Mouse (Mus musculus) hindbrain, embryonic 14.5 days (tissue): ENCODE measurements around the gene Slx4ip. TPM values are rescaled to one million over a fixed set of nuclear protein-coding genes. Genes with fewer than 3 reads are reported as not detected.
A peak's percentile ranks its signal among the peaks of the same experiment; 100 is the strongest.
"Not testable (repeated sequence)": the region's sequence is repeated elsewhere in the genome, so short reads cannot be mapped to it uniquely, and the experiment has no call there.

Experiments
- ATAC-seq: fragments of 200-750 bp; cut with Nextera tagmentation; 2 replicates; pipeline ENCODE4 v1.8.0; 2017; ENCODE audit warnings: moderate number of reproducible peaks, mild to moderate bottlenecking, moderate TSS enrichment, moderate library complexity; ENCODE audit not compliant: low FRiP score
- DNase-seq: peaks from one replicate; pipeline ENCODE4 v3.0.0-alpha.2; 2015; ENCODE audit warnings: low spot score
- H3K27ac ChIP-seq: fragments of 300-500 bp; sonication (generic); 2 replicates; pipeline ENCODE4 v1.5.1; 2014; ENCODE audit warnings: mild to moderate bottlenecking, moderate library complexity
- H3K27me3 ChIP-seq: fragments of 300-500 bp; sonication (generic); 2 replicates; pipeline ENCODE4 v1.6.1; 2014; ENCODE audit warnings: mild to moderate bottlenecking, low read length, mixed read lengths; ENCODE audit not compliant: control insufficient read depth, insufficient read depth
- H3K36me3 ChIP-seq: fragments of 300-500 bp; sonication (generic); replicated peaks from 2 replicates; pipeline ENCODE4 v1.6.1; 2014; ENCODE audit not compliant: control insufficient read depth, insufficient read depth
- H3K4me1 ChIP-seq: fragments of 300-500 bp; sonication (generic); replicated peaks from 2 replicates; pipeline ENCODE4 v1.6.1; 2014; ENCODE audit warnings: antibody characterized with exemption, low read length, mixed read lengths; ENCODE audit not compliant: control insufficient read depth, insufficient read depth
- H3K4me2 ChIP-seq: fragments of 300-500 bp; sonication (generic); replicated peaks from 2 replicates; pipeline ENCODE4 v1.6.1; 2014; ENCODE audit warnings: mild to moderate bottlenecking, moderate library complexity
- H3K4me3 ChIP-seq: fragments of 300-500 bp; sonication (generic); replicated peaks from 2 replicates; pipeline ENCODE4 v1.5.1; 2014; ENCODE audit warnings: mild to moderate bottlenecking, low read length
- H3K9ac ChIP-seq: fragments of 300-500 bp; sonication (generic); 2 replicates; pipeline ENCODE4 v1.6.1; 2014
- H3K9me3 ChIP-seq: fragments of 300-500 bp; sonication (generic); 2 replicates; pipeline ENCODE4 v1.6.1; 2016; ENCODE audit warnings: low read length; ENCODE audit not compliant: control insufficient read depth
- WGBS: fragments of 180-500 bp; shearing (Covaris S2); extraction: QIAGEN DNeasy Blood & Tissue Kit; methylation state at CpG from one replicate; pipeline ENCODE4 v1.1.7; 2014; 5-methylcytosine and 5-hydroxymethylcytosine counted together
- polyA plus RNA-seq: library from polyadenylated mRNA; unstranded; fragments of >200 nt; fragmentation: Nextera tagmentation; extraction: Ambion mirVana; gene quantifications from 2 replicates; pipeline ENCODE4 v1.2.1, GENCODE M21; 2014

The Slx4ip gene
- polyA plus RNA-seq, result 13.0 and 13.7 TPM in 2 replicates

DNA sequence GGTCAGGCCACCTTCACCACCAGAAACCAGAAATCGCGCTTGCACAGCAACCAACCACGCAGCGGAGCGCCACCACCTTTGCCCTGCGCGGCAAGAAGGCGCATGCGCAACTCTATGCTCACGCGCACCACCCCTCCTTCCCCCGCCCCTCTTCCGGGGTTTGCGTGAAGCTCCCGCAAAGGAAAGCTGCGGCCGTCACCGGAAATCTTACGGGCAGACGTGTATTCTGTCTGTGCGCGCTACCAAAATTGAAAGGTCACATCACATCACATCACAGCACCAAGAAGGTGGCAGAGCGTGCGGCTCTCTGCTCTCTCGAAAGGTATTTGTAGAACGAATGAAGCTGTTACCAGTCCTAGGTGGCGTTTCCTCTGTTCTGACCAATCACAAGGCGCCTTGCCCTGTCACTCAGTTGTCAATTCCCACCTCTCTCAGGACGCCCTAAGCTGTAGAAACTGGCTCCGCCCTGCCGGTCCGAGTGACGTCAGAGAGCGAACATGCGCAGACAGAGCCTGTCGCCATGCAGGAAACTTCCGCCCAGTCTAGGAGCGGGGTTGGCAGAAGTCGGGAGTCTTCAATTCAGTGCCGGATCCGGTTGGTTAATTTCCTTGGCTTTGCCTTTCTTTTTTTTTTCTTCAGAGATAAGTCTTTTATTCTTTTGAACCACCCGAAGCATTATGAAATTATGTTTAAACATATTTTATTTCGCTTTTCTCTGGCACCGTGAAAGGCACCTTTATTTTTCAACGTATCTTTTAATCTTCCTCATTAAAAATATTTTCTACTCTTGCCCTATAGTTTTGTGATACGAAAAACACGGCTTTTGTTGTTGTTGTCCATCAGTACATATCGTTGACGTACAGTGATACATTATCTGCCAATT lies at the start of gene Slx4ip, which contains the start of the genes AL731706.1 and Mkks:
TSS of gene Slx4ip (plus strand) at position 151 of the 883 bp plus-strand sequence.
TSS of gene AL731706.1 (minus strand) at position 322 of the 883 bp plus-strand sequence.
TSS of gene Mkks (minus strand) at position 322 of the 883 bp plus-strand sequence.
- H3K4me1 ChIP-seq, result peaks cover 14% of the 10 kb centered on the region
- H3K9me3 ChIP-seq, result no peaks in the 10 kb centered on the region
- peak; percentile 97 for ATAC-seq
- peak within 1 kb of the TSS; percentile 54 for H3K4me3 ChIP-seq
- H3K27ac ChIP-seq, result peak within 1 kb of the TSS; percentile 96
- peak within 1 kb of the TSS; percentile 67 for H3K9ac ChIP-seq
- DNase-seq, result peak; percentile 100
- H3K4me2 ChIP-seq, result peak within 1 kb of the TSS; percentile 63
- under 1% methylated on average over 49 of the region's 49 CpGs for WGBS
- no peaks in the 10 kb centered on the region for H3K27me3 ChIP-seq
- no peaks in the 10 kb centered on the region for H3K36me3 ChIP-seq

DNA sequence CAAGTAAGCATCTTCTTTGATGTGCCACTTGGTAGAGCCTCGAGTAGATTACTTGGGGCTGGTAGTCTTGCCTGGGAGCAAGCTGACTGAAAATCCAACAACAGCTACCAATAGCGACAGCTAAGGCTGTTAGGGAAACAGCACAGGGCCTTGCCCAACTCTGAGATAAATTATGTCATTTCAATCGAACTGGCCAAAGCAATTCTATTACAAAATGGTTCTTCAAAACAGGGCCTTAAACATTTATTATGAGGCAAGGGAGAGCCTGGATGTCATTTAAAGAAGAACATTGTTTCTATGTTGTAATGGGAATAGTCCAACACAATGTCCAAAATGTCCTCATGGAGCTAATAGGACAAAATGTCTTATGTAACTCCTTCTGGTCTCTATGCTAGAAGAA lies 40.7 kb upstream of the Slx4ip start:
- Histone ChIP-seq H3K4me3 (no peak overlapping the region), H3K27me3 (no peaks in the 10 kb centered on the region), H3K9ac (no peak overlapping the region), H3K4me1 (peaks cover 9% of the 10 kb centered on the region; the same call in 1 of the 2 replicates), H3K27ac (no peak overlapping the region), H3K4me2 (no peak overlapping the region), H3K36me3 (no peaks in the 10 kb centered on the region), H3K9me3 (no peaks in the 10 kb centered on the region)
- DNase-seq (no peak), ATAC-seq (no peak)
- 83% methylated on average over 3 of the region's 3 CpGs for WGBS

DNA sequence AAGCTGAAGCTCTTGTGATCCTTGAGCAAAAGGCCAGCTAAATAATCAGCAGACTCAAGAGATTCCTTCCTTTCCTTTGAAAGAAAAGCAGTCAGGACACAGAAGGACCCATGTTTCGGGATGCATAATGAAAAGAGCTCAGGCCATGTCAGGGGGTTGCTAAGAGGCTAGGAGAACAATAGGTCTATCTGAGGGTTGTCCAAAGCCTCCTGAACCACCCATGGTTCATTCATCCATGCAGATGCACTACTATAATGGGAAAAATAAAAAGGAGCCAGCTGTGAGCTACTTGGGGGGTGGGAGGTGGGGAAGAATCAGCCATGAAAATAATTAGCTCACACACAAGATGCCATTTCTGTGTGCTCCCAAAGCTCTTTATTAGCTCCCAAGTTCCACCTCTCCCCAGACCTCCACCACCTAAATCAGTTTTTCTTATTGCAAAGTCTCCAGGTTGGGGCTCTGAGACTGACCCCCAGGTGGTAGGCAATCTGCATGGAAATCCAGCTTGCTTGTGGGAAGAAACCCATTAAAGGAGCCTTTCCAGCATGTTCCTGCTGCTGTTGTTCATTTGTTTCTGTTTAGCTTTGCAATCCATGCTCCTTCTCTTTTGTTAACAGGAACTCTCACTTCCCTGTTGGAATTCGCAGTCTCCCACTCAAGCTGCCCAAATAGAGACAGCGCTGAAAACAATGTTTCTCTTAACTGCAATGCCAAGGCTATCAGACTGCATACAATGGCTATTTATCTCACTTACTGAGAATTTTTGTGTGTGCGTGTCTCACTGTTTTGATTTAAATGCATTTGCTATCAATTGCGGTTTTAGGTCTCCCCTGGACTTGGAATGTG lies 36.3 kb upstream of the Slx4ip start:
- Histone ChIP-seq H3K36me3 (no peaks in the 10 kb centered on the region), H3K4me3 (no peak overlapping the region), H3K27me3 (no peaks in the 10 kb centered on the region), H3K9ac (no peak overlapping the region), H3K27ac (peak overlapping the region; percentile 50), H3K4me1 (peaks cover 10% of the 10 kb centered on the region; the same call in 1 of the 2 replicates), H3K4me2 (no peak overlapping the region), H3K9me3 (no peaks in the 10 kb centered on the region)
- ATAC-seq (0 out of 2 replicates have a peak, but pooled peaks have one; percentile 31), DNase-seq (no peak)
- WGBS, result 12% methylated on average over 5 of the region's 5 CpGs

DNA sequence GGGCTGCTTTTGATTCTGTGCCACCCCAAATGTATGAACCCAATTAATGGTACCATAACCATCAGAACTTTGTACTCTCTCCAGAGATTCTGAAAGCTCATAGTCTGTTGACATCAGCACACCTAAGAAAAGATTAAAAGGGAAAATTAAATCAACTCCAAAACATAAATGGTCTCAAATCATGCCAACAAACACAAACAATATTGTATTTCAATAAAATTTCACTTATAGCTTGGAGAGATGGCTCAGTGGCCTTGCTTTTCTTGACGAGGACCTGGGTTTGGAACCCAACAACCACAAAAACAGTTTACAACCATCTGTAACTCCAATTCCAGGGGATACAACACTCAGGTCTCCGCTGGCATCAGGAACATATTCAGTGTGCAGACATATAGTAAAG lies 5.4 kb upstream of the Slx4ip start, which contains the start of gene AL731706.2:
TSS of gene AL731706.2 (minus strand) at position 101 of the 400 bp plus-strand sequence.
- Histone ChIP-seq H3K4me1 (peaks cover 6% of the 10 kb centered on the region), H3K9ac (no peak within 1 kb of the TSS), H3K36me3 (peaks cover 48% of the 10 kb centered on the region), H3K9me3 (no peaks in the 10 kb centered on the region), H3K4me2 (no peak within 1 kb of the TSS), H3K4me3 (no peak within 1 kb of the TSS), H3K27ac (no peak within 1 kb of the TSS), H3K27me3 (no peaks in the 10 kb centered on the region)
- no peak for ATAC-seq
- 100% methylated on average over 2 of the region's 2 CpGs for WGBS
- DNase-seq, result no peak

DNA sequence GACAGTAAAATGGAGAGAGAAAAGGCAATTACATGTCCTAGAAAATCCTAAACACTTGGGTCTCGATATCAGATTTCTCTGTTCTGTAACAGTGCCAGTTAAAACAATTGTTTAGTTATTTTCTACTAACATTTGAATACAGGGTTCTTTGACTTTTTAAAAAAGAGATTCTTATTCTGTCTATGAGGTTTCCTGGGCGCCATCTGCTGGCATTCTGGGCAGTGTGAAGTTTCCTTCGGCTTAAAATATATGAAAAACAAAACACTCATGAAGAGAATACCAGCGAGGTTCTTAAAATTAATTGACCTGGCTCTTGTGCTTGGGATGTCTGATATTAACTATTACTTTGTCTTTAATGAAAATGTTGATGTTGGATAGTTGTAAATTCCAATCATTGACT lies 4.2 kb upstream of the Slx4ip start:
- no peaks in the 10 kb centered on the region for H3K9me3 ChIP-seq
- WGBS, result 62% methylated on average over 4 of the region's 4 CpGs
- peaks cover 35% of the 10 kb centered on the region for H3K36me3 ChIP-seq
- H3K4me3 ChIP-seq, result no peak overlapping the region
- H3K4me1 ChIP-seq, result peaks cover 6% of the 10 kb centered on the region
- peak; percentile 67 for DNase-seq
- H3K27ac ChIP-seq, result no peak overlapping the region
- no peak overlapping the region for H3K9ac ChIP-seq
- H3K27me3 ChIP-seq, result no peaks in the 10 kb centered on the region
- H3K4me2 ChIP-seq, result no peak overlapping the region
- no peak for ATAC-seq

DNA sequence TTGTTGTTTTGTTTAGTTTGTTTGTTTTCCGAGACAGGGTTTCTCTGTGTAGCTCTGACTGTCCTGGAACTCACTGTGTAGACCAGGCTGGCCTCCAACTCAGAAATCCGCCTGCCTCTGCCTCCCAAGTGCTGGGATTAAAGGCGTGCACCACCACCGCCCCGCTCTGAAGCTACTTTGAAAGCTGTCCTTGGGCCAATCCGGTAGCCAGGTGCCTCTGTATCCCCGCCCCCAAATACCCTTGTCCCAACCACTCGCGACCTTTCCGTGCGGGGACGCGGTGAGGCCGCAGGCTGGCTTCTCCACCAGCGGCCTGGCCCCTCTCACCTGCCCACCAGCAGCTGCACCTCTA lies 326 bp upstream of the Slx4ip start:
- 8% methylated on average over 15 of the region's 15 CpGs for WGBS
- ATAC-seq, result peak; percentile 56; the same call in 1 of the 2 replicates
- H3K4me3 ChIP-seq, result peak overlapping the region; percentile 54

DNA sequence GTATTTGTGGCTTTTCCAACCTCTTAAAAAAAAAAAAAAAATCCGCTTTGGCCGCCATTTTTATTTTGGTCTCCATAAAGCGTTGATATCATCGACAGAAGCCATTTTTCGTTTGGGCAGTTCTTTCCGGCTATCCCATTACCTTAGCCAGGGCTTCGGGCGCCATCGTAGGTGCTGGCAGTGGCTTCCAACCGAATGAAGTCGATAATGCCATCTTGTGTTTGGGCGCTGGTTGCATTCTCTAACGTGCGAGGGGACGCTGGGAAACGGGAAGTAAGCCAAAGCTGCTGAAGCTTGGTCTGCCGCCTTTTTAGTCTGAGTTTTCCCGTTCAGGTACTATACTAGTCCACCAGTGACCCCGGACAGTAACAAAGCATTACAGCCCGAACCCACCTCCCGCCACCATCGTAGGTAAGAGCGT lies 943 bp downstream of the Slx4ip start:
- H3K9me3 ChIP-seq, result no peaks in the 10 kb centered on the region
- peak overlapping the region; percentile 96 for H3K27ac ChIP-seq
- DNase-seq, result peak; percentile 97
- H3K27me3 ChIP-seq, result no peaks in the 10 kb centered on the region
- no peaks in the 10 kb centered on the region for H3K36me3 ChIP-seq
- H3K9ac ChIP-seq, result peak overlapping the region; percentile 67
- peak overlapping the region; percentile 54 for H3K4me3 ChIP-seq
- under 1% methylated on average over 23 of the region's 23 CpGs for WGBS
- peak overlapping the region; percentile 63 for H3K4me2 ChIP-seq
- H3K4me1 ChIP-seq, result peaks cover 14% of the 10 kb centered on the region
- ATAC-seq, result peak; percentile 84

More for the DNA sequence above, 326 bp upstream of the Slx4ip start:
- not testable (repeated sequence) for H3K27me3 ChIP-seq, DNase-seq, H3K36me3 ChIP-seq, H3K9me3 ChIP-seq
- H3K27ac ChIP-seq, result peak overlapping the region; percentile 96
- peaks cover 14% of the 10 kb centered on the region for H3K4me1 ChIP-seq
- peak overlapping the region; percentile 65 for H3K9ac ChIP-seq
- peak overlapping the region; percentile 54 for H3K4me2 ChIP-seq

DNA sequence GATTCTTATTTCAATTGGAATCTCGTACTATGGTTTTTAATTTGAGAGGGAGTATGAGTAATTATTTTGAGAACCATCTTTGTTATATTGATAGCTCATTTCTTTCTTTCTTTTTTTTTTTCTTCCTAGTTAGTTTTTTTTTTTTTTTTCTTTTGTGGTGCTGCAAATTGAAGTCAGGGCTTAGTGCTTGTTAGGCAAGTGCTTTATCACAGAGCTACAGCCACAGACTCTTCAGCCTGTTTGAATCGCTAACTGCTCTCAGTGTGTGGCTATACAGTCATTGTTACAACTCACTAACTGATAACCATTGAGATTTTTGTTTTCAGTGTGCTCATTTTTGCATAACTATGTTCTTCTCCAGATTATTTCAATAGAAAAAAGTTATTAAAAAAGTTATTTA lies 3.5 kb downstream of the Slx4ip start:
- H3K4me2 ChIP-seq, result no peak overlapping the region
- H3K9ac ChIP-seq, result no peak overlapping the region
- H3K27ac ChIP-seq, result no peak overlapping the region
- no peak overlapping the region for H3K4me3 ChIP-seq
- 62% methylated on average over 2 of the region's 2 CpGs for WGBS
- H3K9me3 ChIP-seq, result no peaks in the 10 kb centered on the region
- no peak for DNase-seq
- no peaks in the 10 kb centered on the region for H3K27me3 ChIP-seq
- ATAC-seq, result no peak
- no peaks in the 10 kb centered on the region for H3K36me3 ChIP-seq
- H3K4me1 ChIP-seq, result peaks cover 14% of the 10 kb centered on the region

DNA sequence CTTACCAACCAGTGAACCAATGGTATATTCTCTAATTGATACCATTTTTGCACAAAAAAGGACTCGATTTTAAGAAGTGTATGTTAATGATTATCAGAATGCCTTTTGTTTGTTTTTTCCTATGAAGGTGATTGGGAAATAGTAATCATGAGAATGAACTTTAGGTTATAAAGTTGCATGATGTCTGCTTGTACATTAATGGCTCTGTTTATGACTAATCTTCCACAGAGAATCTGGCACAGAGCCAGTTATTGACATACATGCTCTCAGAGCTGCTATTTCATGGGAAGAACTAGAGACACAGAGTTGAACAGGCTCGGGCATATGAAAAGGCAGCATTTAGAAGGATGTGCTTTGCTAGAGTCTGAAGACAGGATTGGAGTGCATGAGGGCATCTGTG lies 5.1 kb downstream of the Slx4ip start:
- DNase-seq (no peak), ATAC-seq (no peak)
- WGBS, result 87% methylated on average over 2 of the region's 2 CpGs
- Histone ChIP-seq H3K27me3 (no peaks in the 10 kb centered on the region), H3K27ac (no peak overlapping the region), H3K9ac (no peak overlapping the region), H3K36me3 (no peaks in the 10 kb centered on the region), H3K4me3 (no peak overlapping the region), H3K4me1 (peaks cover 8% of the 10 kb centered on the region; the same call in 1 of the 2 replicates), H3K4me2 (no peak overlapping the region), H3K9me3 (no peaks in the 10 kb centered on the region)
